Mouse (Mus musculus): ENCODE data around the gene Ltbp4. TPM values are rescaled to one million over a fixed set of nuclear protein-coding genes. Genes with fewer than 3 reads are reported as not detected.

The Ltbp4 gene
- polyA plus RNA-seq, 1 experiment from 2014 or later = 7.0 TPM

DNA sequence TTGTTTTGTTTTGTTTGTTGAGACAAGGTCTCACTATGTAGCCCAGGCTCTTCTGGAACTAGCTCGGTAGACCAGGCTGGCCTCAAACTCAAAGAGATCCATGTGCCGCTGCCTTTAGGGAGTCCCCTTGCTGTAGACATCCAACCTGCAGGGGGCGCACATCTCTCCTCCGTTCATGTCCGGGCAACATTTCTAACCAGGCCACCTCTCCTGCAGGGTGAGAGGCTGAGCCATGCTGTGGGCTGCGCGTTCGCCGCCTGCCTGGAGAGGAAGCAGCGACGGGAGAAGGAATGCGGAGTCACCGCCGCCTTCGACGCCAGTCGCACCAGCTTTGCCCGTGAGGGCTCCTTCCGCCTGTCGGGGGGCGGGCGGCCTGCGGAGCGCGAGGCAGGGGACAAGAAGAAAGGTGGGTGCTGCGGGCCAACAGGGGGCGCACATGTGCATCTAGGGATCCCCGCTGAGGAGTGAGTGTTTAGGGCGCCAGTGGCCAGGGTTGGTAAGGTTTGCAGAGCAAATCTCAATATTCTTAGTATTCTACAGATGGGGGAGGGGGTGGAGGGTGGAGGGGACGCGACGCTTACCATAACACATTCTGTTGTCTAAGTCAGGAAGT, 63.6 kb downstream of the Ltbp4 start:
- Histone ChIP-seq H3K27me3 (ENCODE audit: control insufficient read depth, insufficient read depth, low read length) (no peaks in the 10 kb centered on the region), H3K27ac (ENCODE audit: low read depth, low read length) (no peak overlapping the region), H3K4me1 (ENCODE audit: control insufficient read depth, insufficient read depth, low read length) (no peaks in the 10 kb centered on the region), H3K36me3 (ENCODE audit: control insufficient read depth, insufficient read depth, low read length) (peaks cover 31% of the 10 kb centered on the region), H3K9ac (ENCODE audit: low read length) (no peak overlapping the region), H3K4me2 (ENCODE audit: low read depth) (no peak overlapping the region), H3K4me3 (ENCODE audit: low read depth, low read length) (no peak overlapping the region), H3K9me3 (ENCODE audit: control insufficient read depth, low read length) (no peaks in the 10 kb centered on the region; the same call in 1 of the 2 replicates)
- no peak for ATAC-seq (ENCODE audit: insufficient read depth, low FRiP score, low TSS enrichment)
- peak; percentile 64 for DNase-seq (ENCODE audit: low spot score)
- 49% methylated on average over 31 of the region's 32 CpGs for WGBS

DNA sequence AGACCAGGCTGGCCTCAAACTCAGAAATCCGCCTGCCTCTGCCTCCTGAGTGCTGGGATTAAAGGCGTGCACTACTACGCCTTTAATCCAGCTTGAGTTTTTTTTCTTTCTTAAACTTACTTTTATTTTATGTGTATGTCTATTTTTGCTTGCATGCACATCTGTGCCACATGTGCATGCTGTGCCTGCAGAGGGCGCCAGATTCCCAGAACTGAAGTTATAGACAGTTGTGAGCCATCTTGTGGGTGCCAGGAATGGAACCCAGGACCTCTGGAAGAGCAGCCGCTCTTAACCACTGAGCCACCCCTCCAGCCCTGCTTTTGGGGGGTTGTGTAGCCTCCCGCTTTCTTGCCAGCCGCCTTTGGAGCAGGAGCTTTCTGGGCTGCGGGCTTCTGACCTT, 66.1 kb downstream of the Ltbp4 start:
- Histone ChIP-seq H3K9me3 (ENCODE audit: control insufficient read depth, low read length) (no peaks in the 10 kb centered on the region; the same call in 1 of the 2 replicates), H3K4me1 (ENCODE audit: control insufficient read depth, insufficient read depth, low read length) (no peaks in the 10 kb centered on the region), H3K27me3 (ENCODE audit: control insufficient read depth, insufficient read depth, low read length) (no peaks in the 10 kb centered on the region), H3K27ac (ENCODE audit: low read depth, low read length) (no peak overlapping the region), H3K4me2 (ENCODE audit: low read depth) (no peak overlapping the region), H3K9ac (ENCODE audit: low read length) (no peak overlapping the region), H3K4me3 (ENCODE audit: low read depth, low read length) (no peak overlapping the region), H3K36me3 (ENCODE audit: control insufficient read depth, insufficient read depth, low read length) (peaks cover 28% of the 10 kb centered on the region)
- WGBS = 85% methylated on average over 8 of the region's 8 CpGs
- ATAC-seq (ENCODE audit: insufficient read depth, low FRiP score, low TSS enrichment) = no peak
- DNase-seq (ENCODE audit: low spot score) = no peak

DNA sequence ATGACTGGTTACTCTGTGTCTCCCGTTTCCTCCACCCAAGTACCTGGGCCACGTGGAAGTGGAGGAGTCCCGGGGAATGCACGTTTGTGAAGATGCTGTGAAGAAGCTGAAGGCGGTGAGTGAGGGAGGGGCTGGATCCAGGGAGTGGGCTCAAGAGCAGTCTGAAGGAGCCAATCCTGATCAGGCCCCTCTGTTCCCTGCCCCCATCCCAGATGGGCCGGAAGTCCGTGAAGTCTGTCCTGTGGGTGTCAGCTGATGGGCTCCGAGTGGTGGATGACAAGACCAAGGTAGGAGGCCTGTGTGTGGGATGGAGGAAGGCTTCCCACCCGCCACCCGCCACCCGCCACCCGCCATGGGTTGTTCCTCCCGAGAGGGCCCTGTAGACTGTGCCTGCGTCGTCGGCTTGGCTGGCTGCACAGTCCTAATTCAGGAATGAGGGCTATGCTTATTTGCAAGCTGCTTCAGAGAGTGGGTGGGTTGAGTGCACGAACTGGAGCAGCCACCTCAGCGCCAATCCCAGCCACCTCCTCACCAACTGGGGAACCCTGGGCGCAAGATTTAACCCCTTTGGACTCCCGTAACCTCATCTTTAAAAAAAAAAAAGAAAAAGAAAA, 70.9 kb downstream of the Ltbp4 start:
- H3K27me3 ChIP-seq (ENCODE audit: control insufficient read depth, insufficient read depth, low read length) = no peaks in the 10 kb centered on the region
- H3K9ac ChIP-seq (ENCODE audit: low read length) = no peak overlapping the region
- DNase-seq (ENCODE audit: low spot score) = no peak
- ATAC-seq (ENCODE audit: insufficient read depth, low FRiP score, low TSS enrichment) = no peak
- H3K4me1 ChIP-seq (ENCODE audit: control insufficient read depth, insufficient read depth, low read length) = no peaks in the 10 kb centered on the region
- peaks cover 23% of the 10 kb centered on the region for H3K36me3 ChIP-seq (ENCODE audit: control insufficient read depth, insufficient read depth, low read length)
- WGBS = 79% methylated on average over 20 of the region's 20 CpGs
- H3K9me3 ChIP-seq (ENCODE audit: control insufficient read depth, low read length) = no peaks in the 10 kb centered on the region
- H3K4me3 ChIP-seq (ENCODE audit: low read depth, low read length) = no peak overlapping the region
- no peak overlapping the region for H3K4me2 ChIP-seq (ENCODE audit: low read depth)
- no peak overlapping the region for H3K27ac ChIP-seq (ENCODE audit: low read depth, low read length)

DNA sequence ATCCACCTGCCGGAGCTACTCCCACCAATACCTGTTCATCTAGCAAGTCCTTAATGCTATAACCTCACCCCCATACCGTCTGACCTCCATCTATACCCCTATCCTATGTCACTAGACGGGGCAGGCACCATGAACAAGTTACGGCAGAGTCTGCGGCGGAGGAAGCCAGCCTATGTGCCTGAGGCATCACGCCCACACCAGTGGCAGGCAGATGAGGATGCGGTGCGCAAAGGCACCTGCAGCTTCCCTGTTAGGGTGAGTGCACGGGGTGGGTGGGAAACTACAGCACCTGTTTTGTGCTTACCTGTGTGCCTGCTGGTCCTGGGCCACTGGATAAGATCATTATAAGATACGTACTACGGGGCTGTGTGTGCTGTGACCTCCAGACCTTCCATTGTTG, 72.7 kb downstream of the Ltbp4 start:
- Histone ChIP-seq H3K4me1 (ENCODE audit: control insufficient read depth, insufficient read depth, low read length) (peaks cover 11% of the 10 kb centered on the region), H3K4me2 (ENCODE audit: low read depth) (no peak overlapping the region), H3K4me3 (ENCODE audit: low read depth, low read length) (no peak overlapping the region), H3K27ac (ENCODE audit: low read depth, low read length) (no peak overlapping the region), H3K9ac (ENCODE audit: low read length) (no peak overlapping the region), H3K27me3 (ENCODE audit: control insufficient read depth, insufficient read depth, low read length) (no peaks in the 10 kb centered on the region), H3K36me3 (ENCODE audit: control insufficient read depth, insufficient read depth, low read length) (peaks cover 13% of the 10 kb centered on the region), H3K9me3 (ENCODE audit: control insufficient read depth, low read length) (no peaks in the 10 kb centered on the region)
- DNase-seq (ENCODE audit: low spot score) (no peak), ATAC-seq (ENCODE audit: insufficient read depth, low FRiP score, low TSS enrichment) (no peak)
- 93% methylated on average over 12 of the region's 12 CpGs for WGBS

GRCm38 (mm10) chr7:27261888-27262287, 75.6 kb downstream of the Ltbp4 start:
- peaks cover 19% of the 10 kb centered on the region for H3K4me1 ChIP-seq (ENCODE audit: control insufficient read depth, insufficient read depth, low read length)
- no peak overlapping the region for H3K4me2 ChIP-seq (ENCODE audit: low read depth)
- no peaks in the 10 kb centered on the region; the same call in 1 of the 2 replicates for H3K36me3 ChIP-seq (ENCODE audit: control insufficient read depth, insufficient read depth, low read length)
- H3K9ac ChIP-seq (ENCODE audit: low read length) = no peak overlapping the region
- ATAC-seq (ENCODE audit: insufficient read depth, low FRiP score, low TSS enrichment) (no peak), DNase-seq (ENCODE audit: low spot score) (no peak)
- H3K4me3 ChIP-seq (ENCODE audit: low read depth, low read length) = no peak overlapping the region
- no peak overlapping the region for H3K27ac ChIP-seq (ENCODE audit: low read depth, low read length)
- no peaks in the 10 kb centered on the region for H3K9me3 ChIP-seq (ENCODE audit: control insufficient read depth, low read length)
- 84% methylated on average over 6 of the region's 6 CpGs for WGBS
- no peaks in the 10 kb centered on the region for H3K27me3 ChIP-seq (ENCODE audit: control insufficient read depth, insufficient read depth, low read length)

- H3K4me2 ChIP-seq (ENCODE audit: low read depth) = no peak overlapping the region
- DNase-seq (ENCODE audit: low spot score) (no peak), ATAC-seq (ENCODE audit: insufficient read depth, low FRiP score, low TSS enrichment) (no peak)
- H3K36me3 ChIP-seq (ENCODE audit: control insufficient read depth, insufficient read depth, low read length) = no peaks in the 10 kb centered on the region; the same call in 1 of the 2 replicates
- H3K27ac ChIP-seq (ENCODE audit: low read depth, low read length) = no peak overlapping the region
- H3K4me3 ChIP-seq (ENCODE audit: low read depth, low read length) = no peak overlapping the region
- H3K4me1 ChIP-seq (ENCODE audit: control insufficient read depth, insufficient read depth, low read length) = peaks cover 19% of the 10 kb centered on the region
- H3K9me3 ChIP-seq (ENCODE audit: control insufficient read depth, low read length) = no peaks in the 10 kb centered on the region
- 77% methylated on average over 7 of the region's 7 CpGs for WGBS
- no peak overlapping the region for H3K9ac ChIP-seq (ENCODE audit: low read length)
- H3K27me3 ChIP-seq (ENCODE audit: control insufficient read depth, insufficient read depth, low read length) = no peaks in the 10 kb centered on the region
Measured at GRCm38 (mm10) chr7:27260856-27261255, 76.6 kb downstream of the Ltbp4 start.

GRCm38 (mm10) chr7:27259771-27260170, 77.7 kb downstream of the Ltbp4 start:
- H3K9me3 ChIP-seq (ENCODE audit: control insufficient read depth, low read length) = no peaks in the 10 kb centered on the region
- H3K27me3 ChIP-seq (ENCODE audit: control insufficient read depth, insufficient read depth, low read length) = no peaks in the 10 kb centered on the region
- peak overlapping the region; percentile 82; the same call in 1 of the 2 replicates for H3K27ac ChIP-seq (ENCODE audit: low read depth, low read length)
- H3K36me3 ChIP-seq (ENCODE audit: control insufficient read depth, insufficient read depth, low read length) = no peaks in the 10 kb centered on the region; the same call in 1 of the 2 replicates
- H3K9ac ChIP-seq (ENCODE audit: low read length) = peak overlapping the region; percentile 88
- no peak for ATAC-seq (ENCODE audit: insufficient read depth, low FRiP score, low TSS enrichment)
- peak overlapping the region; percentile 75 for H3K4me2 ChIP-seq (ENCODE audit: low read depth)
- H3K4me3 ChIP-seq (ENCODE audit: low read depth, low read length) = peak overlapping the region; percentile 91
- peaks cover 19% of the 10 kb centered on the region for H3K4me1 ChIP-seq (ENCODE audit: control insufficient read depth, insufficient read depth, low read length)
- WGBS = 54% methylated on average over 5 of the region's 5 CpGs
- no peak for DNase-seq (ENCODE audit: low spot score)

DNA sequence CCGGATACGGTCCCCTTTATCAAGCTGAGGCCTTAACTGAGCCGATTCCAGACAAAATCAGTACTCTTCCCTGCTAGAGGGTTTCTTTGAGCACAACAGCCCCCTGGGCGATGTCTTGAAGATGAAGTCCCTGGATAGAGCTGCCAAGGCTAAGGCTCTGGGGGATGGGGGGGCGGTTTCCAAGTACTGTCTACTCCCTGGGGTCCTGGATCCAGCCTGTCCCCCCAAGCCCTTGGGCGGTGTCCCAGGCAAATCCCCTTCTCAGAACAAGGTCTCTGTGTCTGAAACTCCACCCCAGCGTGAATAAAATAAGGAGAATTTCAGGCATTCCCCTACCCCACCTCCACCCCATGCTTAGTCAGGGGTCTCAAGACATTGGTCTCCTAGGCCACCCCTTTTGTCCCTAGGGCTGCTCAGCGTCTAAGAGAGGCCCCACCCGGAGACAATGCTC, 78.2 kb downstream of the Ltbp4 start:
- DNase-seq (ENCODE audit: low spot score) (peak; percentile 42), ATAC-seq (ENCODE audit: insufficient read depth, low FRiP score, low TSS enrichment) (no peak)
- Histone ChIP-seq H3K27me3 (ENCODE audit: control insufficient read depth, insufficient read depth, low read length) (no peaks in the 10 kb centered on the region), H3K4me3 (ENCODE audit: low read depth, low read length) (peak overlapping the region; percentile 91), H3K4me1 (ENCODE audit: control insufficient read depth, insufficient read depth, low read length) (peaks cover 19% of the 10 kb centered on the region), H3K4me2 (ENCODE audit: low read depth) (peak overlapping the region; percentile 75), H3K9ac (ENCODE audit: low read length) (peak overlapping the region; percentile 88), H3K27ac (ENCODE audit: low read depth, low read length) (peak overlapping the region; percentile 82), H3K9me3 (ENCODE audit: control insufficient read depth, low read length) (no peaks in the 10 kb centered on the region), H3K36me3 (ENCODE audit: control insufficient read depth, insufficient read depth, low read length) (no peaks in the 10 kb centered on the region; the same call in 1 of the 2 replicates)
- 6% methylated on average over 9 of the region's 9 CpGs for WGBS
